Mouse (Mus musculus) retina, embryonic 14.5 days (tissue): ENCODE data around the gene Mief2.

Source experiments
- DNase-seq: peaks from one replicate; pipeline ENCODE4 v3.0.0-alpha.2; 2015; ENCODE audit warnings: low spot score

Gene Mief2

DNA sequence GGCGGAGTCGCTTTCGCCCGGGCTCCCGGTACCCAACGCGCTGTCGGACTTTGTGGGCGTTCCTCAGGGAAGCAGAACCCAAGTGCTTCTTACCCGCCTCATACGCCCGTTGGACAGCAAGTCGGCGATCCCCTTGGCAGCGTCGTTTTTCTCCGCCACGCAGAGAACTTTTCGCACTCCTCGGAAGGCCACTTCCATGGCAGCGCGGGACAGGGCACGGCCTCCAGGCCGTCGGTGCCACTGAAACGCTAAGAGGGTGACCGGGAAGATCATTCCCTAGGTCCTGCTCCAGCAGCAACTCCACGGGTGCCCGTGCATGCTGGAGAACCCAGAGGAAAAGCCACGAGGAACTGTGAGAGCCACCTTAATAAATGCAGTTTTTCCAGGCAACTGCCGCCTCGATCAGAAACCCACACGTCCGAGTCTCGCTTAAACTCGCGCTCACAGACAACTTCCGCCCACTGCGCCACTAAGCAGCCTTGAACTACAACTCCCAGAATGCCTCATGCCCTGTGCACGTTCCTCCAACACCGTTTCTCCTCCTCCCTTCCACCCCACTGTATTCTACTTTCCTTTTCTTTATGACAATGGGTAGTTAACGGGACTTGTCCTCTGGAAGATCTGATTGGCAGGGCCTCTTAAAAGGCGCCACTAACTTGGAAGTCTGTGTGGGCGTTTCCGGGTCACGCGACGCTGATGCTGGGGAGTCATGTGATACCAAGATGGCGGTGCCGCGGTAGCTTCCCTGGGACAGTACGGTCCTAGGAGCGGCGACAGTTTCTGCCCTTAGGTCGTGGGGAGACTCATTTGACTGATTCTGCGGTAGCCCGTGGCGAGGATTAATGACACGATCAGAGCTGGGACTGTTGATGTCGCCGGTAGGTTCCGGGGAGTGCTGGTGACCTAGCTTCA is 48.9 kb downstream of the Mief2 start, which contains the start of the genes Top3a and Smcr8:
Gene Top3a (minus strand): TSS at position 537 of the 912 bp plus-strand sequence.
Gene Smcr8 (plus strand): TSS at position 696 of the 912 bp plus-strand sequence.
- DNase-seq = peak; percentile 93

DNA sequence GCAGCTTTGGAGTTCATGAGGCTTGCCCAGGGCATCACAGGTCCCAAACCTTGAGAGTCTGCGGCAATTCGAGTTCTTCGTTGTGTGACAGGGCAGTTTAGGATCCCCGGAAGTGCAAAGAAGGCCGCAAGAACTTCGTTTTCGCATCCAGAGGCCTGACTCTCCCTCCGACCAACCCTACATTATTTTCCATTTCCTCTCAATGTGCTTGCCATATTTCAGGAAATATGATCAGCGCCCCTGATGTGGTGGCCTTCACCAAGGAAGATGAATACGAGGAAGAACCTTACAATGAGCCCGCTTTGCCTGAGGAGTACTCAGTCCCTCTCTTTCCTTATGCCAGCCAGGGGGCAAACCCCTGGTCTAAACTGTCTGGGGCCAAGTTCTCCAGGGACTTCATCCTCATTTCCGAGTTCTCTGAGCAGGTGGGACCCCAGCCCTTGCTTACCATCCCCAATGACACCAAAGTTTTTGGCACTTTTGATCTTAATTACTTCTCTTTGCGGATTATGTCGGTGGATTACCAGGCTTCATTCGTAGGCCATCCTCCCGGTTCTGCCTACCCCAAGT is 49.7 kb downstream of the Mief2 start:
- no peak for DNase-seq

DNA sequence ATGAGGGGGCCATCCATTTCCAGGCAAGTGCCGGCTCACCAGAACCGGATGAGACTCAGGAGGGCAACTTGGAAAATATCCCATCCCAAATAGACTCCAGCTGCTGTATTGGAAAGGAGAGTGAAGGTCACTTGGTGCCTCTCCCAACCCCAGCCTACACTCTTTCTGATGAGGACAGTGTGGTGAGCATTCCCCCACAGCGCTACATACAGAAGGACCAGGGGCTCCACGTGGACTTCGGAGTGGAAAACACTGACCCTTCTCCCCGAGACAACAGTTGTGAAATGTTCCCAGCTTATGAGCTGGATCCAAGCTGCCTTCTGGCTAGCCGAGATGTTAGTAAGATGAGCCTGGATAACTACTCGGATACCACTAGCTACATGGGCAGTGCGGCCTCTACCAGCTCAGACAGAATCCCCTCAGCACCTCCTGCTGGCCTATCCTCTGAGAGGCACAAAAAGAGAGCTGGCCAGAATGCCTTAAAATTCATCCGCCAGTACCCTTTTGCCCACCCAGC is 51.5 kb downstream of the Mief2 start:
- DNase-seq = no peak
